Mouse (Mus musculus) CH12.LX (cell line): ENCODE measurements around the gene Crbn. TPM values are rescaled to one million over a fixed set of nuclear protein-coding genes. Genes with fewer than 3 reads are reported as not detected.

Experiments used
- DNase-seq: peaks from one replicate; pipeline ENCODE4 v3.0.0-alpha.2; 2013; ENCODE audit errors: extremely low read depth
- H3K27ac ChIP-seq: 2 replicates; pipeline ENCODE4 v1.5.1; 2012; ENCODE audit warnings: low read depth, mild to moderate bottlenecking, control low read depth, moderate library complexity; ENCODE audit not compliant: insufficient read depth
- H3K27me3 ChIP-seq: replicated peaks from 2 replicates; pipeline ENCODE3; 2012; ENCODE audit warnings: inconsistent platforms
- H3K36me3 ChIP-seq, 2 experiments: replicated peaks in 1 of 2; 2 replicates each; pipeline versions ENCODE3 to v1.6.1; 2012; ENCODE audit warnings: inconsistent platforms in 1 of 2, low read length in 1 of 2, mild to moderate bottlenecking in 1 of 2, mixed read lengths in 1 of 2, moderate library complexity in 1 of 2; ENCODE audit not compliant: control insufficient read depth in 1 of 2, insufficient read depth in 1 of 2
- H3K4me1 ChIP-seq, 2 experiments: 2 replicates each; pipeline ENCODE4 v1.6.1; 2012; ENCODE audit warnings: inconsistent platforms in 1 of 2, moderate library complexity in 1 of 2; ENCODE audit not compliant: insufficient read depth in 2 of 2, control insufficient read depth in 1 of 2
- H3K4me2 ChIP-seq: 2 replicates; pipeline ENCODE4 v1.6.1; 2012; ENCODE audit warnings: low read depth, mild to moderate bottlenecking, control low read depth; ENCODE audit not compliant: poor library complexity, insufficient read depth, severe bottlenecking
- H3K4me3 ChIP-seq, 3 experiments: fragments of 150-350 bp in 1 of 3; sonication (generic) in 1 of 3; replicated peaks in 1 of 3; 2 replicates each; pipeline versions ENCODE3 to v1.5.1; 2011 to 2012; ENCODE audit warnings: low read depth in 2 of 3, low read length in 2 of 3, mild to moderate bottlenecking in 2 of 3, moderate library complexity in 2 of 3, control low read depth in 1 of 3, improper control_type of control experiment in 1 of 3, inconsistent platforms in 1 of 3, mixed read lengths in 1 of 3; ENCODE audit not compliant: poor library complexity in 1 of 3
- H3K79me2 ChIP-seq: replicated peaks from 2 replicates; pipeline ENCODE4 v1.6.1; 2012; ENCODE audit warnings: mild to moderate bottlenecking, moderate library complexity; ENCODE audit not compliant: control insufficient read depth, poor library complexity, insufficient read depth, severe bottlenecking; ENCODE audit errors: extremely low read depth
- H3K9ac ChIP-seq: 2 replicates; pipeline ENCODE4 v1.6.1; 2012; ENCODE audit warnings: low read depth, mild to moderate bottlenecking, control low read depth, moderate library complexity; ENCODE audit not compliant: insufficient read depth
- H3K9me3 ChIP-seq: replicated peaks from 2 replicates; pipeline ENCODE3; 2012; ENCODE audit warnings: low read length, inconsistent platforms, mixed read lengths
- BHLHE40 ChIP-seq: IDR thresholded peaks from 2 replicates; pipeline ENCODE4 v1.6.1; 2011; ENCODE audit warnings: mild to moderate bottlenecking, low read depth, low read length, improper control_type of control experiment
- CHD1 ChIP-seq: IDR thresholded peaks from 2 replicates; pipeline ENCODE4 v1.6.1; 2012; ENCODE audit warnings: low read depth, low read length, improper control_type of control experiment, inconsistent platforms
- CHD2 ChIP-seq: IDR thresholded peaks from 2 replicates; pipeline ENCODE4 v1.6.1; 2011; ENCODE audit warnings: low read length, improper control_type of control experiment
- CTCF ChIP-seq, 2 experiments: IDR thresholded peaks in 1 of 2; conservative IDR thresholded peaks in 1 of 2; 2 replicates each; pipeline ENCODE4 v1.5.1; 2011 to 2012; ENCODE audit warnings: low read depth in 2 of 2, low read length in 2 of 2, improper control_type of control experiment in 1 of 2, inconsistent platforms in 1 of 2, mild to moderate bottlenecking in 1 of 2, moderate library complexity in 1 of 2
- E2F4 ChIP-seq: IDR thresholded peaks from 2 replicates; pipeline ENCODE4 v1.6.1; 2011; ENCODE audit warnings: low read depth, low read length, improper control_type of control experiment; ENCODE audit not compliant: insufficient replicate concordance
- ELF1 ChIP-seq: IDR thresholded peaks from 2 replicates; pipeline ENCODE4 v1.6.1; 2014; ENCODE audit warnings: low read depth, mild to moderate bottlenecking, inconsistent platforms, low read length, improper control_type of control experiment
- EP300 ChIP-seq: IDR thresholded peaks from 2 replicates; pipeline ENCODE4 v1.6.1; 2011; ENCODE audit warnings: low read length, improper control_type of control experiment
- ETS1 ChIP-seq: conservative IDR thresholded peaks from 2 replicates; pipeline ENCODE4 v1.6.1; 2012; ENCODE audit warnings: low read depth, mild to moderate bottlenecking, inconsistent platforms, low read length, improper control_type of control experiment, moderate library complexity
- GABPA ChIP-seq: IDR thresholded peaks from 2 replicates; pipeline ENCODE4 v1.6.1; 2012; ENCODE audit warnings: low read depth, low read length, improper control_type of control experiment, inconsistent platforms; ENCODE audit not compliant: insufficient replicate concordance
- HCFC1 ChIP-seq: IDR thresholded peaks from 2 replicates; pipeline ENCODE4 v1.6.1; 2012; ENCODE audit warnings: low read depth, mild to moderate bottlenecking, inconsistent platforms, low read length, improper control_type of control experiment
- IRF4 ChIP-seq: IDR thresholded peaks from 2 replicates; pipeline ENCODE4 v1.6.1; 2014; ENCODE audit warnings: low read depth, mild to moderate bottlenecking, inconsistent platforms, low read length, improper control_type of control experiment
- JUN ChIP-seq: IDR thresholded peaks from 2 replicates; pipeline ENCODE4 v1.6.1; 2011; ENCODE audit warnings: low read depth, mild to moderate bottlenecking, low read length, improper control_type of control experiment, moderate library complexity; ENCODE audit not compliant: insufficient read depth
- JUND ChIP-seq: conservative IDR thresholded peaks from 2 replicates; pipeline ENCODE4 v1.6.1; 2011; ENCODE audit warnings: low read depth, low read length, improper control_type of control experiment
- KAT2A ChIP-seq: IDR thresholded peaks from 2 replicates; pipeline ENCODE4 v1.6.1; 2012; ENCODE audit warnings: low read length, improper control_type of control experiment, inconsistent platforms; ENCODE audit not compliant: insufficient replicate concordance
- MAFK ChIP-seq: IDR thresholded peaks from 2 replicates; pipeline ENCODE4 v1.6.1; 2011; ENCODE audit warnings: low read length, improper control_type of control experiment; ENCODE audit not compliant: insufficient replicate concordance
- MAX ChIP-seq: IDR thresholded peaks from 2 replicates; pipeline ENCODE4 v1.6.1; 2011; ENCODE audit warnings: low read length, improper control_type of control experiment
- MAZ ChIP-seq: IDR thresholded peaks from 2 replicates; pipeline ENCODE4 v1.6.1; 2012; ENCODE audit warnings: low read depth, mild to moderate bottlenecking, inconsistent platforms, low read length, improper control_type of control experiment, moderate library complexity
- MEF2A ChIP-seq: IDR thresholded peaks from 2 replicates; pipeline ENCODE4 v1.6.1; 2014; ENCODE audit warnings: low read depth, mild to moderate bottlenecking, inconsistent platforms, low read length, improper control_type of control experiment, borderline replicate concordance
- MXI1 ChIP-seq: IDR thresholded peaks from 2 replicates; pipeline ENCODE4 v1.6.1; 2011; ENCODE audit warnings: mild to moderate bottlenecking, low read depth, low read length, improper control_type of control experiment
- MYC ChIP-seq: IDR thresholded peaks from 2 replicates; pipeline ENCODE4 v1.6.1; 2011; ENCODE audit warnings: low read depth, mild to moderate bottlenecking, improper control_type of control experiment, low read length
- NELFE ChIP-seq: IDR thresholded peaks from 2 replicates; pipeline ENCODE4 v1.6.1; 2011; ENCODE audit warnings: low read depth, low read length, improper control_type of control experiment
- NRF1 ChIP-seq: IDR thresholded peaks from 2 replicates; pipeline ENCODE4 v1.6.1; 2014; ENCODE audit warnings: low read depth, mild to moderate bottlenecking, inconsistent platforms, low read length, improper control_type of control experiment, moderate library complexity
- PAX5 ChIP-seq: IDR thresholded peaks from 2 replicates; pipeline ENCODE4 v1.6.1; 2012; ENCODE audit warnings: low read length, inconsistent platforms, mixed read lengths
- POLR2A ChIP-seq: IDR thresholded peaks from 2 replicates; pipeline ENCODE4 v1.6.1; 2011; ENCODE audit warnings: low read depth, mild to moderate bottlenecking, improper control_type of control experiment, low read length
- POLR2AphosphoS2 ChIP-seq: IDR thresholded peaks from 2 replicates; pipeline ENCODE4 v1.6.1; 2011; ENCODE audit warnings: low read depth, low read length, improper control_type of control experiment
- RAD21 ChIP-seq: IDR thresholded peaks from 2 replicates; pipeline ENCODE4 v1.6.1; 2011; ENCODE audit warnings: low read depth, mild to moderate bottlenecking, low read length, improper control_type of control experiment, moderate library complexity
- RCOR1 ChIP-seq: conservative IDR thresholded peaks from 2 replicates; pipeline ENCODE4 v1.6.1; 2012; ENCODE audit warnings: low read depth, mild to moderate bottlenecking, inconsistent platforms, low read length, improper control_type of control experiment
- SIN3A ChIP-seq: IDR thresholded peaks from 2 replicates; pipeline ENCODE4 v1.6.1; 2012; ENCODE audit warnings: low read length, improper control_type of control experiment, inconsistent platforms
- SMC3 ChIP-seq: IDR thresholded peaks from 2 replicates; pipeline ENCODE4 v1.6.1; 2011; ENCODE audit warnings: low read depth, low read length, improper control_type of control experiment
- TBP ChIP-seq: conservative IDR thresholded peaks from 2 replicates; pipeline ENCODE4 v1.6.1; 2011; ENCODE audit warnings: low read depth, low read length, improper control_type of control experiment
- TCF12 ChIP-seq: IDR thresholded peaks from 2 replicates; pipeline ENCODE4 v1.6.1; 2014; ENCODE audit warnings: low read depth, mild to moderate bottlenecking, inconsistent platforms, low read length, improper control_type of control experiment
- UBTF ChIP-seq: IDR thresholded peaks from 2 replicates; pipeline ENCODE4 v1.6.1; 2012; ENCODE audit warnings: low read depth, mild to moderate bottlenecking, inconsistent platforms, low read length, improper control_type of control experiment, moderate library complexity
- USF1 ChIP-seq: IDR thresholded peaks from 2 replicates; pipeline ENCODE4 v1.6.1; 2014; ENCODE audit warnings: low read depth, mild to moderate bottlenecking, inconsistent platforms, low read length, improper control_type of control experiment
- USF2 ChIP-seq: conservative IDR thresholded peaks from 2 replicates; pipeline ENCODE4 v1.6.1; 2011; ENCODE audit warnings: low read depth, low read length, improper control_type of control experiment
- ZC3H11A ChIP-seq: IDR thresholded peaks from 2 replicates; pipeline ENCODE4 v1.6.1; 2012; ENCODE audit warnings: low read depth, mild to moderate bottlenecking, inconsistent platforms, low read length, improper control_type of control experiment
- ZKSCAN1 ChIP-seq: IDR thresholded peaks from 2 replicates; pipeline ENCODE4 v1.6.1; 2012; ENCODE audit warnings: low read depth, inconsistent platforms, low read length, improper control_type of control experiment, borderline replicate concordance
- ZMIZ1 ChIP-seq: IDR thresholded peaks from 2 replicates; pipeline ENCODE4 v1.6.1; 2012; ENCODE audit warnings: low read depth, mild to moderate bottlenecking, inconsistent platforms, low read length, improper control_type of control experiment
- ZNF384 ChIP-seq: IDR thresholded peaks from 2 replicates; pipeline ENCODE4 v1.6.1; 2012; ENCODE audit warnings: low read depth, low read length, improper control_type of control experiment, inconsistent platforms
- dilution Hi-C: fragments of 300-500 bp; cut with MboI; formaldehyde crosslinking; loops from 2 replicates; pipeline ENCODE4 v1.14.3; 2020; ENCODE audit warnings: low sequenced_read_pairs; ENCODE audit not compliant: extremely low pct_unique_long_range_greater_than_20kb, extremely low pct_ligation_motif_present
- in situ Hi-C: fragments of 300-500 bp; cut with MboI; formaldehyde crosslinking; loops from 3 replicates; pipeline ENCODE4 v1.14.3; 2019; ENCODE audit warnings: low sequenced_read_pairs, low pct_ligation_motif_present, low pct_unique_long_range_greater_than_20kb, mixed read lengths
- polyA plus RNA-seq: library from polyadenylated mRNA; unstranded; fragments of >175 nt; gene quantifications from 2 replicates; pipeline ENCODE4 v1.2.1, GENCODE M21; 2012; ENCODE audit warnings: low read depth; ENCODE audit not compliant: insufficient read length
- total RNA-seq, 2 experiments: library from RNA; depleted of rRNA; stranded (reverse); fragments of 300-350 nt in 1 of 2; fragments of >200 nt in 1 of 2; gene quantifications; 2 replicates each; pipeline ENCODE4 v1.2.3; 2012 to 2014

The Crbn gene
- total and polyA plus RNA-seq, 3 experiments, result 29.2 to 60.1 (median 30.8) TPM

DNA sequence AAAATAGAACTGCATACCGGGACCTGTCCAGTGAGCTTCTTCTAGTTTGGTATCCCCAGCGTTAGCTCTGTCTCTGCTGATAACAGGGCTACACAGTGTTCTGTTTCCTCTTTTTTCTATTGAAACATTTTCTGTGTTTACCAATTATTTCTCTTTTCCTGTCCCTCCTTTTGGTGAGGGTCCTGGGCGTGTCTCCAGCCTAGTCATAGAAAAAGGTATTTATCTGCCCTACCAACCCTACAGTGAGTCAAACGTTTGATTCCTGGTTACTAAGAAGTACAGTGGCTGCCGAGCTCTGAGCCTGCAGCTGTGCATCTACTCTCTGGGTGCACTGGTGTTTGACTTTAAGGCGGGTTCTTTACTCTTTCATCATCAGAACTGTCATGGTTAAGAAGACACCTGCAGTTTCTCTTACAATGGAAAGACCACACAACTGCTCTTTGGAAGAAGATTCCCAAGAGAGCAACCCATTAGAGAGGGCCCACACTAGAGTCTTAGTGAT is 50.9 kb downstream of the Crbn start, which contains the start of gene Il5ra:
Gene Il5ra, minus strand, starts transcription at position 151 of the 502 bp plus-strand sequence.
- no peaks in the 10 kb centered on the region for H3K9me3 ChIP-seq
- dilution Hi-C loops, result no loop called here
- H3K79me2 ChIP-seq, result peaks cover 25% of the 10 kb centered on the region
- peak within 1 kb of the TSS; percentile 96 for H3K9ac ChIP-seq
- peak within 1 kb of the TSS; percentile 99 for H3K27ac ChIP-seq
- TF ChIP-seq MEF2A (peak; percentile 61; the same call in 1 of the 2 replicates), NRF1 (no peak), BHLHE40 (peak; percentile 62), RAD21 (no peak; the same call in none of the 2 replicates), MAFK (peak; percentile 60; the same call in 1 of the 2 replicates), EP300 (peak; percentile 79), HCFC1 (no peak; the same call in 1 of the 2 replicates), UBTF (0 out of 2 replicates have a peak, but pooled peaks have one; percentile 25), CHD2 (peak; percentile 66; the same call in 1 of the 2 replicates), POLR2A (peak; percentile 79), TCF12 (peak; percentile 91), MYC (no peak), GABPA (no peak; the same call in 1 of the 2 replicates), SMC3 (no peak; the same call in none of the 2 replicates), ZNF384 (no peak), RCOR1 (peak; percentile 80), POLR2AphosphoS2 (0 out of 2 replicates have a peak, but pooled peaks have one; percentile 55), ZC3H11A (no peak), JUN (no peak), IRF4 (peak; percentile 57; the same call in 1 of the 2 replicates), MAX (peak; percentile 69; the same call in 1 of the 2 replicates), SIN3A (no peak), MXI1 (no peak), NELFE (peak; percentile 72), ELF1 (0 out of 2 replicates have a peak, but pooled peaks have one; percentile 23), MAZ (peak; percentile 83; the same call in 1 of the 2 replicates), USF2 (no peak), KAT2A (0 out of 2 replicates have a peak, but pooled peaks have one; percentile 39), TBP (peak; percentile 84), JUND (0 out of 2 replicates have a peak, but pooled peaks have one; percentile 20), ETS1 (peak; percentile 89), CTCF (conservative IDR thresholded peaks at IDR 0.05 in 1 of 2, IDR thresholded peaks at IDR 0.05 in 1 of 2; ENCODE audit: low read depth in 2 of 2, low read length in 2 of 2) (no peak), USF1 (no peak), ZKSCAN1 (no peak), CHD1 (0 out of 2 replicates have a peak, but pooled peaks have one; percentile 66), ZMIZ1 (peak; percentile 82), PAX5 (no peak), E2F4 (no peak)
- in situ Hi-C loops, result no loop called here
- DNase-seq, result peak; percentile 88
- H3K4me3 ChIP-seq, result peak within 1 kb of the TSS; percentile 65 to 95 (median 92)
- no peaks in the 10 kb centered on the region for H3K27me3 ChIP-seq
- H3K36me3 ChIP-seq, result no peaks in the 10 kb centered on the region
- H3K4me2 ChIP-seq, result peak within 1 kb of the TSS; percentile 86
- H3K4me1 ChIP-seq, result peaks cover 2 to 19% of the 10 kb centered on the region in 2 experiments; a peak in 2 of 4 replicates
